Mouse (Mus musculus) G1E-ER4 (cell line): Measurements from ENCODE around the gene Gm11639. TPM values are rescaled to one million over a fixed set of nuclear protein-coding genes. Genes with fewer than 3 reads are reported as not detected.

Experiments used
- GATA1 ChIP-seq: IDR thresholded peaks from one replicate; pipeline ENCODE4 v1.8.0; 2012; ENCODE audit warnings: low read length, inconsistent platforms
- polyA plus RNA-seq: library from polyadenylated mRNA; stranded (reverse); fragments of >175 nt; gene quantifications from 2 replicates; pipeline ENCODE4 v1.2.3, GENCODE M21; 2012

The Gm11639 gene
- polyA plus RNA-seq, 1 experiment = not detected

DNA sequence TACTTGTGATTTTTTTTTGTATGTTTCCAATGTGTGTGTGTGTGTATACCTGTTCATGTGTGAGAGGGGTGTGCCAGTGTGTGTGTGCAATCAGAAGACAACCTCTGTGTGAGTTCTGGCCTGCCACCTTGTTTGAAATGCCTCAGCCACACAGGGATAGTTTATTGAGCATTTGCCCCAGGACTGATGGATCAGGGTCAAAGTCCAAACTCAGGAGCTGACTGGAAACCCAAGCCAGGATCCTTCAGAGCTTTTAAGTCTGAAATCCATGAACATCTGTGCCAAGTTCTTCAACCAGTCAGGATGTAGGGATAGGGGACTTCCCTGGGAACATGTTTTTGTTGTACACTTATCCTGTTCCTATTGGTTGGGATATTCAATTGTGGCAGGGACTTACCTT is 472.5 kb downstream of the Gm11639 start:
- no peak for TF ChIP-seq GATA1

DNA sequence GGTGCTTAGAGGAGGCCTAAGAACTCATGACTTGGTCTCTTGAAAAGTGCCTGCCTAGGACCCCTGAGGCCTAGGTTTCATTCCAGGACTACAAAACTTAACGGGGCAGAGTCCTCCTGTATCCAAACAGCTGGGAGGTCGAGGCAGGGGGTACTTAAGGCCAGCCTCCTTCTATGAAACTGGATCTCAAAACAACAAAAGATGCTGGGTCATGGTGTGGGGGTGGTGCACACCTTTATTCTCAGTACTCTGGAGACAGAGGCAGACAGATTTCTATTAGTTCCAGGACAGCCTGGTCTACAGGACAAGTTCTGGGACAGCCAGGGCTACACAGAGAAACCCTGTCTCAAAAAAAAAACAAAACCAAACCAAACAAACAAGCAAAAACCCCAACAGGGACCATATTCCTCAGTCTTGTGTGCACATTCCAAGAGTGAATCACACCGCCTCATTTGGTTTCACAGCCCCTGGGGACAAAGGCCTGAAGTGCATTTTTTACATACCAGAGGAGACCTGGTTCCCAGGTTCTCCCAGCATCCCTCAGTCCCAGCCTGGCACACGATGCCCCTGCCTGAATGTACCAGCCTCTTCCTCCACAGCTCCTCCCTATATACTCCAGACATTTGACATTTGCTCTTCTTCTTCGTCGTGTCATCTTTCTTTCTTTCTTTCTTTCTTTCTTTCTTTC is 474.3 kb downstream of the Gm11639 start:
- TF ChIP-seq GATA1 = no peak

DNA sequence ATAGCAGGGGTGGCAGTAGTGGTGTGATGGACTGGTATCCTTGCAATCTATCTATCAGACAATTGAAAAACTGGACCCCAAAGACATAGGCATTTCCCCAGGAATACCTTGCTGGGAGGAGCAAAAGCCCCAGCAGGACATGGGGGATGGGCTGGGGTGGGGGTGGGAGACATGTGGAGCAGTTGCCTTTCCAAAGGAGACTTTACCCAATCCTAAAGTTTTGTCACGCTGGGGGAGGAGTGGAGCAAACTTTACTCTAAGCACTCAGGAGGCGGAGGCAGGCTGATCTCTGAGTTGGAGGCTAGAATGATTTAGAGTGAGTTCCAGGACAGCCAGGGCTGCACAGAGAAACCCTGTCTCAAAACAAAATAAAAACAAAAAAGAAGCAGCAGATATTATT is 475.9 kb downstream of the Gm11639 start:
- TF ChIP-seq GATA1 = no peak

DNA sequence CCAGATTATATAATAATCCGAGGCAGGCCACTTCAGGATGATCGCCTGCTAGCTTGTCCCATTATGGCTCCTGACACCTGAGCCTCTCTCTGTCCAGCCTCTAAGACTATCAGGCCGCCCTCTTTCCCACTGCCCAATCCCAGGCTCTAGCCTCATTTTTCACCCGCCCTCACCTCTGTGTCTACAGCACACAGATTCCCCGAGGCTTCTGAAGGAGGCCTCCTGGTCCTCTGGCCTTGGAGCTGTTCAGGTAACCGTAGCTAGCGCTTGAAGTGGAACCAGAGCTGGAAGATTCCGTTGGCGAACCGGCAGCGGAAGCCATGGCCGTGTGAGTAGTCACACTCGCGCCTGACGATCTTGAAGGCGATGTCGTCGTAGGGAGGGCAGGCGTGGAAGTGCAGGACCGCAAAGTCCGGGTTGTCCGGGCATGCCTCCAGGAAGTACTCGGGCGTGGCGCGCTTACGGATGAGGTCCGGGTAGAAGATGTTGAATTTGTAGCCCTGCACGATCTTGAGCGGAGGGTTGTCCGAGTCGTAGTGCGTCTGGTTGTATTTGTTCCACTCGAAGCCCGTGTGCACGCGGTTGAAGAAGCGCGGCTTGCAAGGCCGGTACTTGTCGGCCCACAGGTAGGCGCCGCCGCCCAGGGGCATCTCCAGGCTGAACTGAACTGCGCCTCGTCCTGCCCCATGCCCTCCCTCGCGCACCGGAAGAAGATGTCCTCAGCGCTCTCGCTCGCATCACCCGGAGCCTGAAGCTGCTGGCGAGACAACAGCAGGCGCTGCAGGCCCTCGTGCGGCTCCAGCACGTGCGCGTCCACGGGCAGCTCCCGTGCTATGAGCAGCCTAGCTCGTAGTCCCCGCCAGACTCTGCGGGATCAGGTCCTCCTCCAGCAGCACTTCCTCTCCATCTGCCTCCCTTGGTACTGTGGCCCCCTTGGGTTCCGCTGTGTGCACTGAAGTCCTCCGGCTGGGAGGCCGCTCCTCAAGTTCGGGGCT is 479.3 kb downstream of the Gm11639 start:
- no peak for TF ChIP-seq GATA1

DNA sequence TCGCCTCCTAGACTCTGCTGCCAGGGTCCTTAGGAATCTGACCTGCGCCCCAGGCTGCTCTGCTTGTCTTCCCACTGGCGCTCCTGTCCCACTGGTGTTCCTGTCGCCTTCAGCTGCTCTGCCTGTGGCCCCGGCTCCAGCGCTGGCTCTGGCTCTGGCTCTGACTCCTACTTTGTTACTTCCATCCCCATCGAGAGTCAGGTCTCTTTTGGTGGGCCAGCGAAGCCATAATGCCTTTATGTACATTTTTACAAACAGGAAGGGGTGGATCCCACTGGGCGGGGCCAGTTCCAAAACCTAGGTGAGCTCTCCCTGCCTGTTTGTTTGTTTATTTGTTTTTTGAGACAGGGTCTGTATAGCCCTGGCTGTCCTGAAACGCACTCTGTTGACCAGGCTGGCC is 481.3 kb downstream of the Gm11639 start:
- no peak for TF ChIP-seq GATA1

Other genes starting within 250 kb of the Gm11639 start
- 134 and 156 TPM in 2 replicates for gene Kansl1, start 216.8 kb upstream of the Gm11639 start, polyA plus RNA-seq
- 6.3 and 7.0 TPM in 2 replicates for gene Cdc27, start 135.1 kb upstream of the Gm11639 start, polyA plus RNA-seq
- 0.09 and 0.16 TPM in 2 replicates for gene Myl4, start 135.0 kb upstream of the Gm11639 start, polyA plus RNA-seq
- 0.39 and 0.46 TPM in 2 replicates for gene Itgb3, start 77.7 kb upstream of the Gm11639 start, polyA plus RNA-seq